Mouse (Mus musculus): Measurements from ENCODE around the gene Spi1. TPM values are rescaled to one million over a fixed set of nuclear protein-coding genes. Genes with fewer than 3 reads are reported as not detected.
A peak's percentile ranks its signal among the peaks of the same experiment; 100 is the strongest.

The Spi1 gene
- polyA plus RNA-seq, 1 experiment from 2014 or later = 15.1 TPM

DNA sequence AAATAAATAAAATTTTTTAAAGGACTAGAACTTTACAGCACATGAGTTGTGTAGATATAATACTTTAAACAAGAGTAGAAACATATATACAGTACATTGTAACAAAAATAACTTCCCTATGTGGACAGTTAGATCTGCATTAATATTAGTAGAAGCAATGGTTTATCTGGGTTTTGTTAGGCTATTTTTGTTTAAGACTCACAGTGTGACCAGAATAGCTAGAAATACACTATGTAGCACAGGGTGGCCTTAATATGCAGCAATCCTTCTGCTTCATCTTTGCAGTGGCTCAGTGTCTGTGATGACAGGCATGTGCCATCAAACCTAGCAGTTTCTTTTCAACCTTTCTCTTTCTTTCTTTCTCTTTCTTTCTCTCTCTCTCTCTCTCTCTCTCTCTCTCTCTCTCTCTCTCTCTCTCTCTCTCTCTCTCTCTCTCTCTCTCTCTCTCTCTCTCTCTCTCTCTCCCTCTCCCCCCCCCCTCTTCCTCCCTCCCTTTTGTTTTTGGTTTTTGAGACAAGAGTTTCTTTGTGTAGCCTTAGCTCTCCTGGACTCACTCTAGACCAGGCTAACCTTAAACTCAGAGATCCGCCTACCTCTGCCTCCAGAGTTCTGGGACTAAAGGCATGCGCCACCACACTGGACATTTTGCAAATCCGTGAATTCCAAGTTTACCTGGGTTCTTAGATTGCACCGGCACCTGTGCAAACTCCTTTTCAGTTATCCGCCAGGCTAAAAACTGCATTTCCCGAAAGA lies 28.8 kb upstream of the Spi1 start:
- WGBS (ENCODE audit: insufficient replicate concordance) = 0% methylated on average over 6 of the region's 6 CpGs
- Histone ChIP-seq H3K9ac (peak overlapping the region; percentile 92), H3K27me3 (no peaks in the 10 kb centered on the region), H3K27ac (peak overlapping the region; percentile 85), H3K36me3 (peaks cover 36% of the 10 kb centered on the region), H3K4me1 (replicated peaks) (peaks cover 41% of the 10 kb centered on the region), H3K4me3 (replicated peaks) (peak overlapping the region; percentile 93), H3K4me2 (peak overlapping the region; percentile 93), H3K9me3 (replicated peaks) (no peaks in the 10 kb centered on the region)
- ATAC-seq (ENCODE audit: low read depth) (peak; percentile 30), DNase-seq (no peak)

DNA sequence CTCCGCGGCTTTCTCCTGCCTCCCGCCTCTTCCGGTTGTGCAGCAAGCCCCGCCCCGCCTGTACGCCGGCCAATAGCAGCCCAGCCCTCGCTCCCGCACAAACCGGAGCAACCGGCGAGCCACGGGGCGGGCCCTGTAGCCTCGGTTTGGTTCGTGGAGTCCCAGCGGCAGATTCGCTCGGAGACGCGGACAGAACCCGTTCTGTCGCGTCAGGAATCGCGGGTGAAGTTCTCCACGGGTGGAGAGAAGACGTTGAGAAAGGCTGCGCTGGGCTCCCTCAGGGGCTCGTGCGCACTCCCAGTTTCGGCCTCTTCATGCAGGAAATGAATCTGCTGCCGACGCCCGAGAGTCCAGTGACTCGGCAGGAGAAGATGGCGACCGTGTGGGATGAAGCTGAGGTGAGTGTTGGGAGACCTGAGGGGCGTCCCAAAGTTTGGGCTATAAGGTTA lies 28.2 kb upstream of the Spi1 start, which contains the start of gene Psmc3:
Gene Psmc3, plus strand, starts transcription at position 76 of the 449 bp plus-strand sequence.
- Histone ChIP-seq H3K9me3 (replicated peaks) (no peaks in the 10 kb centered on the region), H3K4me1 (replicated peaks) (peaks cover 38% of the 10 kb centered on the region), H3K36me3 (peaks cover 42% of the 10 kb centered on the region), H3K27ac (peak within 1 kb of the TSS; percentile 85), H3K4me3 (replicated peaks) (peak within 1 kb of the TSS; percentile 93), H3K9ac (peak within 1 kb of the TSS; percentile 92), H3K4me2 (peak within 1 kb of the TSS; percentile 93), H3K27me3 (no peaks in the 10 kb centered on the region)
- WGBS (ENCODE audit: insufficient replicate concordance) = under 1% methylated on average over 40 of the region's 40 CpGs
- peak; percentile 95 for DNase-seq
- peak; percentile 98 for ATAC-seq (ENCODE audit: low read depth)

DNA sequence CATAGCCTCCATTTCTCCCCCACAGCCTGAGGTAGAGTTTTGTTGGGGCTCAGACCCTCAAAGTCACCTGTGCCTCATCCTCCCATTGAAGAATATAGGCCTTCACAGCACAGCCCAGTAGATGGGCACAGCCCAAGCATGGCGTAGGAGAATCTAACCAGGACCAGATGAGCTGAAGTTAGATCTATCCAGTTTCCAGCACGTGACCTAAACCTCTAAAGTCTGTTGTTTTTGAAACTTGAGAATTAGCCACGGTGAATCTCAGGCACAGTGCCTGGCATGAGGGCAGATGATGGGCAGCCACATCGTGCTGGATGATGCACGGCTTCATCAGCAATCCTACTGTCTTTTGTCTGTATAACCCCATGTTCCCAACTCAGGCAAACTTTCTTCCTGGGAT lies 23.8 kb upstream of the Spi1 start:
- DNase-seq = no peak
- Histone ChIP-seq H3K36me3 (peaks cover 82% of the 10 kb centered on the region), H3K9me3 (replicated peaks) (no peaks in the 10 kb centered on the region), H3K4me2 (no peak overlapping the region), H3K27me3 (no peaks in the 10 kb centered on the region), H3K4me1 (replicated peaks) (peaks cover 56% of the 10 kb centered on the region), H3K9ac (no peak overlapping the region), H3K4me3 (replicated peaks) (no peak overlapping the region), H3K27ac (no peak overlapping the region)
- no peak for ATAC-seq (ENCODE audit: low read depth)
- 86% methylated on average over 5 of the region's 5 CpGs for WGBS (ENCODE audit: insufficient replicate concordance)

DNA sequence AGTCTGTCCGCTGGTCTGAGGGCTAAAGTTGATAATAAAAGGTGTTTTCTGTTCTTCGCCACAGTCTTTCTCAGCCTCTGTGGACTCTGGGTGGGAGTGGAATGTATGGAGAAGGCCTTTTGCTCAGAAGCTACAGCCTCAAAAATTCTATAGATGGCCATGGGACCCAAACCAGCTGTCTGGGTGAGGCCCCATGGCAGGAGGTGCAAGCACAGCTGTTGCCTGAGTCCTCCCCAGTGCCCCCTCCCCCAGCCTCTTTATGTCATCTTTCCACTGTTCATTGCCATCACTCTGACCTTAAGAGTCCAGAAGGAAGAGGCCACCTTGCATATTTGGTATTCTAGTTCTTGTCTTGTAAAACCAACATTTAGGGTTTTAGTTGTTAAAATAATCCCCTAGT lies 22.8 kb upstream of the Spi1 start:
- ATAC-seq (ENCODE audit: low read depth) (no peak), DNase-seq (no peak)
- H3K36me3 ChIP-seq = peaks cover 92% of the 10 kb centered on the region
- H3K4me2 ChIP-seq = no peak overlapping the region
- no peak overlapping the region for H3K4me3 ChIP-seq (replicated peaks)
- H3K4me1 ChIP-seq (replicated peaks) = peaks cover 56% of the 10 kb centered on the region
- peak overlapping the region; percentile 92 for H3K27ac ChIP-seq
- H3K9me3 ChIP-seq (replicated peaks) = no peaks in the 10 kb centered on the region
- H3K27me3 ChIP-seq = no peaks in the 10 kb centered on the region
- no peak overlapping the region for H3K9ac ChIP-seq
- 94% methylated on average over 2 of the region's 2 CpGs for WGBS (ENCODE audit: insufficient replicate concordance)

DNA sequence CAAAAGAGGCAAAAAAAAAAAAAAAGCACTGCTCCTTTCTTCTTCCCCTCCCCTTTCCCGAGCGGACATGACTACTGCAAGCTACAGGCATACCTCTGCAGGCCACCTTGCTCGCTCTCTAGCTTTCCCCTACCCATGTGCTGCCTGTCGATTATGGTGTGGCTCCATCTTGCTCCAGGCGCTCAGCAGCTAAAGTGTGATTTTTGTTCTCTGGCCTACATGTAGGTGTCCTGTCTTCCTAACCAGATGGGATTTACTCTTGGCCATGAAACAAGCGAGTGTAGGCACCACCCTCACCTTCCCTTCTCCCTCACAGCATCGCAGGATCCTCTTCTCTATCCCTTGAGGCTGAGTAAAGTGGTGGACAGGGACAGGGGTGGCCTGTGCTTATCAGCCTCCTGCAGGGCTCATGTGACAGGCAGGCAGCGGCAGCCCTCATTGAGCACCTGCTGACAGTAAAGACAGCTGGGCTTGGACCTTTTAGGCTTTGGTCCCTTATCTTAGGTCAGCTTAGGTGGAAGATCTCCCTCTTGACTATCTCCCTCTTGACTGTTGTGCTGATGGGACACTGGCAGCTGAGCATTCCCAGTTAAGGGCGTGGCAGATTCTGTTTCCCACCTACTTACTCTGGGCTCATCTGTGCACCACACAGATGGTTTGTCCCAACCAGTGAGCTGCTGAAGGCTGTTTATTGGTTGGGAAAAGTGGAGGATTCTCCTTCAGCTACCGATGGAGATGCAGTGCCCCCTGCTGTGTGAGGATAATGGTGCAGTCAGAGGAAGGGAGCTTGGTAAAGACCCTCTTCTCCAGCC lies 21.4 kb upstream of the Spi1 start:
- DNase-seq (peak; percentile 74), ATAC-seq (ENCODE audit: low read depth) (peak; percentile 91)
- Histone ChIP-seq H3K9ac (peak overlapping the region; percentile 51), H3K4me3 (replicated peaks) (no peak overlapping the region), H3K9me3 (replicated peaks) (no peaks in the 10 kb centered on the region), H3K4me1 (replicated peaks) (peaks cover 43% of the 10 kb centered on the region), H3K27me3 (no peaks in the 10 kb centered on the region), H3K36me3 (peaks cover 91% of the 10 kb centered on the region), H3K4me2 (peak overlapping the region; percentile 41), H3K27ac (peak overlapping the region; percentile 92)
- 55% methylated on average over 10 of the region's 10 CpGs for WGBS (ENCODE audit: insufficient replicate concordance)

DNA sequence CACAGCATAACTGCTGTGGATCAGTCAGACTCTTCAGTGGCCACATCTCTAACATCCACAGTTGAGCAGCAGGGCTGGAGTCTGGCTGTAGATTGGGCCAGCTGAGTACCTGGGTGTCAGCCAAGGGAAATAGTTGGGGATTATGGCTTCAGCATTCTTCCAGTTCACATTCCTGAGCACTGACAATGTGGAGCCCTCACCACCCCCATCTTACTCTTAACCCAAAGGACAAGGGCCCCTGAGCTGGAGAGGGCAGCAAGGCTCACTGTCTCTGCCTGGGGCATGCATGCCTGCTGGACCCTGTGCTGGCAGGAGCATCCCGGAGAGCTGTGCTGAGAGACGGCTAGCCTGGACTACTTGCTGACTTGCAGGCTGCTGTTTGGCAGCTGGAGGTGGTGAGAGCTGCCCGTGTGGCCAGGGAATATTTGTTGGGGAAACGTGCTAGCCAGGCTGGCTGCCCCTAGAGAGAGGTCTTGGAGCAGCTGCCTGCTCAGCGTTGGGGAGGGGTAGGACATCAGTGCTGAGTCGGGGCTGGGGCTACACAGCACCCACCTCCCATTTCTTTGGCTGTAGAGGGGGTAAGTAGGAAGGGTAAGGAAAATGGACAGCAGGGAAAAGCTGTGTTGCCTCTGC lies 20.2 kb upstream of the Spi1 start:
- no peak for DNase-seq
- Histone ChIP-seq H3K27ac (peak overlapping the region; percentile 92), H3K9me3 (replicated peaks) (no peaks in the 10 kb centered on the region), H3K36me3 (peaks cover 85% of the 10 kb centered on the region), H3K4me2 (no peak overlapping the region), H3K4me3 (replicated peaks) (no peak overlapping the region), H3K4me1 (replicated peaks) (peaks cover 33% of the 10 kb centered on the region), H3K27me3 (no peaks in the 10 kb centered on the region), H3K9ac (peak overlapping the region; percentile 51)
- ATAC-seq (ENCODE audit: low read depth) = no peak
- 83% methylated on average over 6 of the region's 6 CpGs for WGBS (ENCODE audit: insufficient replicate concordance)

DNA sequence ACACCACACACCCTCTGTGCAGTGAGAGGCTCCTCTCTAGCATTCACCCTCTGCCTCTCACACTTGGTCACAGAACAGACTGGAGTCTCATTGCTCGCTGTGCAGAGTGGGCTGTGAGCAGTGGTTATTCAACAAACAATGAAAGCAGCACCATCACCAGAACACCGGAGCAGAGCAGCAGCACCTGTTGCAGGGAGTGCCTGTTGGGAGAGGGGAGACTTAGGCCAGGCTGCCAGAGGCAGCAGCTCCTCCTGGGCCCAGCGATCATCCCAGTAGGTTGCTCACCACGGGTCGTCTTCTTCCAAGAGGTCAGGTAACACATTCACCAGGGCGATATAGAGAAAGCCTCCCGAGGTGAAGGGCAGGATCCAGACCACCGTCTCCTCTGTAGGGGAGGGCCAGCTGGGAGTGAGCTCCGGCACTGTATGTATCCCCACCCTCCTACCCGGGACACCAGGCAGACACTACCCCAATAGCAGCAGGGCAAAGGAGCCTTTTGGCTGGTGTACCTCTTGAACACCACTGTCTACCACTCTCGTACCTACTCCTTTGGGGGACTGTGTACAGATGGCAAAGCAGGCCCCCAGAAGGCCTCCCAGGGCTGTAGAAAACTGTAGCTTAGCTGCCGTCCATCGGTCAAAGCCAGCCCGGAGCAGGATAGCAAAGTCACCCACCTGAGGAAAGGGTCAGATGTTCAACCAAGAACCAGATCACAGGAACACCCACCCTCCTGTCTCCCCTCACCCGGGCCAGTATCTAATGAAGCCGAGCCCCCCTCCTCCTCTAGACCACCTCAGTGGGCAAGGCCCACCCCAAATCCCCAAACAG lies 19.2 kb upstream of the Spi1 start:
- Histone ChIP-seq H3K9me3 (replicated peaks) (no peaks in the 10 kb centered on the region), H3K9ac (0 out of 2 replicates have a peak overlapping the region, but pooled peaks have one; percentile 3), H3K36me3 (peaks cover 80% of the 10 kb centered on the region), H3K4me1 (replicated peaks) (peaks cover 33% of the 10 kb centered on the region), H3K4me3 (replicated peaks) (no peak overlapping the region), H3K27ac (no peak overlapping the region), H3K4me2 (no peak overlapping the region), H3K27me3 (no peaks in the 10 kb centered on the region)
- no peak for ATAC-seq (ENCODE audit: low read depth)
- DNase-seq = no peak
- WGBS (ENCODE audit: insufficient replicate concordance) = 89% methylated on average over 16 of the region's 16 CpGs

DNA sequence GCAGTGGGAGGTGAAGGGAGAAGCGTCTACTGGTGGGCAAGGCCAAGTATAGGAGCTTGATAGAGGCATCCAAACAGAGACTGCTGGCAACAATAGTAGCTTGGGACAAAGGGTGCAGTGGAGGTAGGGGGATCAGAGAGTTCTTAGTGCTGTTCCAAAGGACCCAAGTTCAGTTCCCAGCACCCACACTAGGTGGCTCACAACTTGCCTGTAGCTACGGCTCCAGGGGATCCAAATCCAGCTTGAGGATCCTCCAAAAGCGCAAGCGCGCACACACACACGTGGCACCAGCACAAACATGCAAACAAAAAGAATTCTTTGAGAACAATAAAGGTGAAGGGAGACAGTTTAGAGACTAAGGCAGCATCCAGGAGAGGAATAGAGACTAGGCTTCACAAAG lies 18.0 kb upstream of the Spi1 start:
- Histone ChIP-seq H3K9ac (no peak overlapping the region), H3K27me3 (no peaks in the 10 kb centered on the region), H3K9me3 (replicated peaks) (no peaks in the 10 kb centered on the region), H3K4me2 (no peak overlapping the region), H3K4me3 (replicated peaks) (no peak overlapping the region), H3K4me1 (replicated peaks) (peaks cover 40% of the 10 kb centered on the region), H3K27ac (no peak overlapping the region), H3K36me3 (peaks cover 67% of the 10 kb centered on the region)
- 86% methylated on average over 6 of the region's 6 CpGs for WGBS (ENCODE audit: insufficient replicate concordance)
- DNase-seq (no peak), ATAC-seq (ENCODE audit: low read depth) (no peak)

DNA sequence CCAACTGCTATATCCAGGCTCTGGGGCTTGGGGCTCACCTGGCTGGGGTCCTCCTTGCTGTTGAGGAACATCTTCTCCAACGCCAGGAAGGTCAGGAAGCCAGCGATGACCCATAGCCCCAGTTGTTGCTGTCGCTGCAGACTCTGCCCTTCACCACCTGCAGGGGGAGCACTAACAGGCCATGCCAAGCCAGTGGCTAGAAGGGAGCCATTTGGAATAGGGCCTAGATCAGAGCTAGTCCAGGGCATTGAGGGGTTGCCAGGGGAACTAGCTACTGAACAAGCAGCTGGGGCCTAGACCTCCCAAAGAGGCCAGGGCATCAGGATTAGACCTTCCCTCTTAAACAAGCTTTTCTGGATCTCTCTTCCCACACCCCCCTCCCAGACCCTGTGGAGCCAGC lies 16.6 kb upstream of the Spi1 start:
- ATAC-seq (ENCODE audit: low read depth) = no peak
- Histone ChIP-seq H3K4me2 (no peak overlapping the region), H3K27me3 (no peaks in the 10 kb centered on the region), H3K36me3 (peaks cover 54% of the 10 kb centered on the region), H3K9ac (no peak overlapping the region), H3K4me1 (replicated peaks) (peaks cover 37% of the 10 kb centered on the region), H3K9me3 (replicated peaks) (no peaks in the 10 kb centered on the region), H3K27ac (no peak overlapping the region), H3K4me3 (replicated peaks) (no peak overlapping the region)
- 45% methylated on average over 3 of the region's 3 CpGs for WGBS (ENCODE audit: insufficient replicate concordance)
- DNase-seq = peak; percentile 45

DNA sequence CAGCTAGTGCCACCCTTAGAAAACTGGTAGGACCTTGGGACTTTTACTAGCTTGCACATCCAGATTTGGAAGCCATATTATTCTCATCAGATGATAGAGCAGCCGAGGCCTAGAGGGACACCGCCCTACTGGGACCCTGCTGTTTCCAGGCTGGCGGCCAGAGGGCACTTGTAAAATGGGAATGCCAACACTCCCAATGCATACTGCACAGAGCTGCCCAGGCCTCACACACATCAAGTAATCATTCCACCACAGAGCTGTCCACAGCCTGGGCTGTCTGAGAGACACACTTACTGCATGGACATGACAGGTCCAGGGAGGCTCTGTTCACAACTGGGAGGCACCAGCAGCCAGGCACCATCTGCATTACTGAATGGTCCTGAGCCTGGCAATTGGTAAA lies 15.7 kb upstream of the Spi1 start:
- ATAC-seq (ENCODE audit: low read depth) = no peak
- 73% methylated on average over 3 of the region's 3 CpGs for WGBS (ENCODE audit: insufficient replicate concordance)

More for the DNA sequence above, 15.7 kb upstream of the Spi1 start:
- H3K9me3 ChIP-seq (replicated peaks) = no peaks in the 10 kb centered on the region
- peaks cover 36% of the 10 kb centered on the region for H3K4me1 ChIP-seq (replicated peaks)
- no peak overlapping the region for H3K4me2 ChIP-seq
- H3K27ac ChIP-seq = no peak overlapping the region
- H3K9ac ChIP-seq = no peak overlapping the region
- no peak overlapping the region for H3K4me3 ChIP-seq (replicated peaks)
- H3K27me3 ChIP-seq = no peaks in the 10 kb centered on the region
- DNase-seq = no peak
- peaks cover 49% of the 10 kb centered on the region for H3K36me3 ChIP-seq

Measured in liver, embryonic 13.5 days (tissue).